Mouse (Mus musculus) embryonic fibroblast, embryonic 13.5 days (primary cell): Measurements from ENCODE around the gene Aim2.
"Not testable (repeated sequence)": the region's sequence is repeated elsewhere in the genome, so short reads cannot be mapped to it uniquely, and the experiment has no call there.

Experiments used
- CTCF ChIP-seq: IDR thresholded peaks from 2 replicates; pipeline ENCODE4 v1.5.1; 2011; ENCODE audit warnings: mild to moderate bottlenecking, control low read depth, low read length, moderate library complexity, borderline replicate concordance; ENCODE audit not compliant: insufficient read depth
- POLR2A ChIP-seq: IDR thresholded peaks from 2 replicates; pipeline ENCODE4 v1.6.1; 2011; ENCODE audit warnings: low read depth, mild to moderate bottlenecking, control low read depth, low read length, moderate library complexity

DNA sequence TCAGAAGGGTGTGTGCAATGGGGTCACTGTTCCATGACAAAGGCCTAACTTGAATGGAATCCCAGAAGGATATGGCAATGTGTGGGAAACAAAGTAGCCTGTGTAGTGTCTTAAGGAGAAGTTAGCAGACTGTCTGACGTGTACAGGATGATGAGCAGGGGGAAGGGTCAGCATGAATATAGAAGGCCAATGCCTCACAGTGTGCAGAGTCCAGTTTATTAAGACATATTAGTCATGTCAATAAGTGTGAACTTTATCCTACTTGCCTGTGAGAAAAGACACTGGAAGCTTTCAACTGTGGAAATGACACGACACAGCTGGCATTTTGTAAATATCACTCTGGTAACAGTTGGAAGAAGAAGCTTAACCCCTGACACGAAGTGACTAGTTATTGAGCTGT lies 47.9 kb upstream of the Aim2 start:
- TF ChIP-seq CTCF, POLR2A: not testable (repeated sequence)
